ENCODE assay signal across 7 mouse cellular contexts in the genomic region with DNA sequence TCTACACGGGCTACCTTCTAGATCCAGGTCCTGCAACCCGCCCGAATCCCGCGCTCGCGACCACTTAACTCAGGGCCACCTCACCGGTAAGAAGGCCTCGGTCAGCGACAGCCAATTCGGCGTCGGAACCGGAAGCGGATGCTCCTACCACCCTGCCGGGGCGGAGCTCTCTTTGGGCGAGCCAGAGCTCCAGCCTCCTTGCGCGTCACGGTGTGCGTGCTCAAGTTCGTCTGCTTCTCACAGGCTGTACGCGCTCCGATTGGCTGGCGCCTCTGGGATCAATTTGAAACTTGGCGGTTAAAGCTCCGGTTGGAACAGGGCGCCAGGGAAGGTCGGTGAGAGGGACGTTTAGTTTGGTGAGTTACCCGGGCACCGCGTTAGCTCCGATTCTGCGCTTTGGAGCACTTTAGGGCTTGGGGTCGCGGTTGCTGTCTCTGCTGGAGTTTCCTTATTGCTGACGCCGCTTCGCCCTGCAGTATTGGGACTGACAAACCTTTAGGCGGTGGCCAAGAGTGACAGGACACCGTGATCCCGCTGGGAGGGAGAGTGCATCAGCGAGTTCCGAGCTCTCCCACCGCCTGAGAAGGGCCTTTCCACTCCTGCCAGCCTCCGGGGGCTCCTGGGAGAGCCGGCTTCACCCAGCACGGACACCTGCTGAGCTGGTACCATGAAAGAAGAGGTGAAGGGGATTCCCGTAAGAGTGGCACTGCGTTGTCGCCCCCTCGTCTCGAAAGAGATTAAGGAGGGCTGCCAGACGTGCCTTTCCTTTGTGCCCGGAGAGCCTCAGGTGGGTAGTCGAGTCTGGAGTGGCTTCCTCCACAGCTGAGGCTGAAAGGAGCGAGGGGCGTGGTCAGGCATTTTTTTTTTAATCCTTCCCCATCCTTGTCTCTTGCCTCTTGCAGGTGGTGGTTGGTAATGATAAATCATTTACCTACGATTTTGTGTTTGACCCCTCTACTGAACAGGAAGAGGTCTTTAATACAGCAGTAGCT. TPM values are rescaled to one million over a fixed set of nuclear protein-coding genes. Genes with fewer than 3 reads are reported as not detected.
DNase-seq lines count a peak whose midpoint lies in the region; ATAC-seq lines count a peak whose summit lies in the region.

A gene (minus strand): TSS at position 767 of the 992 bp plus-strand sequence.

- peak within 1 kb of the TSS; percentile 65 for H3K4me3 ChIP-seq in intestine, embryonic 16.5 days (ENCODE audit: low read length)
- H3K4me3 ChIP-seq in midbrain, embryonic 11.5 days (ENCODE audit: low read depth, low read length) = peak within 1 kb of the TSS; percentile 59

- H3K4me2 ChIP-seq in intestine, embryonic 16.5 days (ENCODE audit: low read depth, low read length) = peak within 1 kb of the TSS; percentile 58
- peak within 1 kb of the TSS; percentile 53 for H3K4me2 ChIP-seq in midbrain, embryonic 11.5 days

- WGBS in intestine, embryonic 16.5 days = 15% methylated on average over 62 of the region's 62 CpGs
- 22% methylated on average over 62 of the region's 62 CpGs for WGBS in midbrain, embryonic 11.5 days

- ATAC-seq in intestine, embryonic 16.5 days = peak; percentile 99
- ATAC-seq in midbrain, embryonic 11.5 days (ENCODE audit: low FRiP score) = peak; percentile 99

- no peaks in the 10 kb centered on the region for H3K9me3 ChIP-seq in intestine, embryonic 16.5 days (ENCODE audit: control insufficient read depth, low read length)
- H3K9me3 ChIP-seq in midbrain, embryonic 11.5 days (ENCODE audit: control insufficient read depth, low read length) = no peaks in the 10 kb centered on the region

- intact Hi-C loops in left cerebral cortex, postnatal 36 days (cut with DNase I) = loop anchor here (10.0 kb wide), 1 partner anchor 109 kb away; no protein-coding TSS in a partner anchor

- peak within 1 kb of the TSS; percentile 72 for H3K9ac ChIP-seq in intestine, embryonic 16.5 days (ENCODE audit: low read depth, low read length)
- peak within 1 kb of the TSS; percentile 73 for H3K9ac ChIP-seq in midbrain, embryonic 11.5 days (ENCODE audit: low read length)

- H3K36me3 ChIP-seq in intestine, embryonic 16.5 days (ENCODE audit: control insufficient read depth, insufficient read depth, low read length) = no peaks in the 10 kb centered on the region
- H3K36me3 ChIP-seq in midbrain, embryonic 11.5 days (ENCODE audit: control insufficient read depth, insufficient read depth, low read length) = peaks cover 2% of the 10 kb centered on the region; the same call in 1 of the 2 replicates

- H3K4me1 ChIP-seq in intestine, embryonic 16.5 days (ENCODE audit: control insufficient read depth, insufficient read depth, low read length) = no peaks in the 10 kb centered on the region
- H3K4me1 ChIP-seq in midbrain, embryonic 11.5 days (ENCODE audit: control insufficient read depth, insufficient read depth, low read length) = no peaks in the 10 kb centered on the region; the same call in 1 of the 2 replicates

- peak within 1 kb of the TSS; percentile 69 for H3K27ac ChIP-seq in intestine, embryonic 16.5 days (ENCODE audit: low read length)
- H3K27ac ChIP-seq in midbrain, embryonic 11.5 days (ENCODE audit: low read depth, low read length) = peak within 1 kb of the TSS; percentile 74

- no peaks in the 10 kb centered on the region for H3K27me3 ChIP-seq in intestine, embryonic 16.5 days (replicated peaks; ENCODE audit: control insufficient read depth, insufficient read depth, low read length)
- H3K27me3 ChIP-seq in midbrain, embryonic 11.5 days (ENCODE audit: control insufficient read depth, insufficient read depth, low read length) = peaks cover 4% of the 10 kb centered on the region; the same call in 1 of the 2 replicates

- DNase-seq in adrenal gland, adult 8-10 months = peak; percentile 88
- DNase-seq in embryo, embryonic 9.5 days (ENCODE audit: extremely low spot score) = peak; percentile 80
- peak; percentile 64 to 86 for DNase-seq in gastrocnemius, postnatal 4 days (ENCODE audit: low spot score in 2 of 2)
- DNase-seq in left cerebral cortex, postnatal 36 days (ENCODE audit: low spot score in 2 of 2) = peak; percentile 84
- DNase-seq in midbrain, embryonic 11.5 days (ENCODE audit: low spot score, missing footprints) = peak; percentile 96
- DNase-seq in skeletal muscle tissue, adult 2 months (ENCODE audit: low read depth, low spot score) = peak; percentile 91

RNA-seq across cellular contexts. Expression of the gene that starts here (rescaled TPM):
- total RNA-seq in adrenal gland, adult 8-10 months (2022) = 10 to 100 TPM; 45.6 to 56.9 (median 47.4) TPM
- total RNA-seq in gastrocnemius, postnatal 4 days (2021) = 10 to 100 TPM; 29.0 to 33.1 TPM
- polyA plus RNA-seq in intestine, embryonic 16.5 days (2015; fragmentation: Nextera tagmentation; extraction: Ambion mirVana) = 75.6 and 78.8 TPM in 2 replicates
- 10 to 100 TPM; 41.9 to 46.3 TPM for total RNA-seq in left cerebral cortex, postnatal 36 days (2021)
- 148 and 161 TPM in 2 replicates for polyA plus RNA-seq in midbrain, embryonic 11.5 days (2014; fragmentation: Nextera tagmentation; extraction: Ambion mirVana)

Comparison
In these comparisons a context has a peak if more than half of its experiments do, and no peak if none do; other contexts are left out.
1. Peak in every context shown above with its lines: DNase-seq, ATAC-seq, H3K4me3 ChIP-seq and H3K27ac ChIP-seq.